ENCODE assay signal across 14 mouse cellular contexts in genomic region chr11:75625820-75626219, GRCm38 (mm10). TPM values are rescaled to one million over a fixed set of nuclear protein-coding genes. Genes with fewer than 3 reads are reported as not detected.
DNase-seq lines count a peak whose midpoint lies in the region; ATAC-seq and TF ChIP-seq lines count a peak whose summit lies in the region.
"Had no signal": no experiment of that assay in that cellular context is flagged by ENCODE, and none has a peak within 500 bp of the region (broad histone marks: within the 10 kb centered on the region; RNA-seq: fewer than 3 reads in every experiment).

No protein-coding gene starts in this region.

- H3K4me1 ChIP-seq in intestine, postnatal 0 days (replicated peaks; ENCODE audit: control insufficient read depth, insufficient read depth, low read length): no peaks in the 10 kb centered on the region

- no peak overlapping the region for H3K4me2 ChIP-seq in intestine, postnatal 0 days (replicated peaks; ENCODE audit: low read depth)
- H3K4me2 ChIP-seq: lung, embryonic 14.5 days had no signal

- no peak for DNase-seq in gastrocnemius, adult 2 months
- no peak for DNase-seq in gastrocnemius, postnatal 36 days
- peak; percentile 47 to 70 for DNase-seq in layer of hippocampus, adult 18-20 months (ENCODE audit: low spot score in 2 of 2)
- DNase-seq in layer of hippocampus, postnatal 25 days (ENCODE audit: extremely low spot score in 1 of 2, low spot score in 1 of 2): no peak
- peak; percentile 61 for DNase-seq in kidney, adult 9 months
- peak; percentile 42 to 53 for DNase-seq in layer of hippocampus, postnatal 36 days
- DNase-seq in urinary bladder, adult 18-20 months (ENCODE audit: low spot score in 2 of 2): no peak
- DNase-seq: cerebellum, adult 9-10 months; liver; lung, embryonic 14.5 days had no signal

- TF ChIP-seq CTCF in gastrocnemius, adult 2 months (IDR thresholded peaks at IDR 0.05): no peak
- TF ChIP-seq CTCF in intestine, postnatal 0 days (IDR thresholded peaks at IDR 0.05; ENCODE audit: low read depth): no peak

- peaks cover 53% of the 10 kb centered on the region for H3K36me3 ChIP-seq in intestine, postnatal 0 days (ENCODE audit: control insufficient read depth, insufficient read depth)

- H3K9ac ChIP-seq in intestine, postnatal 0 days (ENCODE audit: low read depth, low read length): no peak overlapping the region
- H3K9ac ChIP-seq: lung, embryonic 14.5 days had no signal

- H3K27ac ChIP-seq in gastrocnemius, adult 2 months: peak overlapping the region; percentile 94
- no peak overlapping the region for H3K27ac ChIP-seq in intestine, postnatal 0 days (ENCODE audit: low read depth, low read length)

- 90% methylated on average over 4 of the region's 4 CpGs for WGBS in intestine, postnatal 0 days

- no peaks in the 10 kb centered on the region for H3K27me3 ChIP-seq in intestine, postnatal 0 days (replicated peaks; ENCODE audit: control insufficient read depth, insufficient read depth, low read length)

- H3K9me3 ChIP-seq in intestine, postnatal 0 days (ENCODE audit: control insufficient read depth): no peaks in the 10 kb centered on the region

- intact Hi-C loops in gastrocnemius, adult 2 months (cut with DNase I): no loop called here
- intact Hi-C loops in gastrocnemius, postnatal 36 days (cut with DNase I): no loop called here

- ATAC-seq in intestine, postnatal 0 days: no peak
- ATAC-seq: CD4-positive, CD25-positive, alpha-beta regulatory T cell, adult 4 months; inflammation-experienced regulatory T-cells, adult 6 months had no signal

- H3K4me3 ChIP-seq in gastrocnemius, adult 2 months: no peak overlapping the region
- no peak overlapping the region for H3K4me3 ChIP-seq in intestine, postnatal 0 days (ENCODE audit: low read depth, low read length)
- H3K4me3 ChIP-seq: myocyte had no signal

RNA-seq across cellular contexts. Expression of gene Inpp5k, which starts 5.0 kb away (rescaled TPM):
- 10 to 100 TPM; 25.9 to 27.4 TPM for total RNA-seq in gastrocnemius, adult 2 months (2021)
- total RNA-seq in gastrocnemius, postnatal 36 days (2021): 10 to 100 TPM; 20.4 to 24.0 TPM
- total RNA-seq in layer of hippocampus, adult 18-20 months (2021): 10 to 100 TPM; 40.2 to 45.2 TPM
- total RNA-seq in layer of hippocampus, postnatal 25 days (2021): 10 to 100 TPM; 40.6 to 46.7 TPM
- 10 to 100 TPM; 46.3 to 47.0 TPM for total RNA-seq in layer of hippocampus, postnatal 36 days (2021)
- 20.6 and 23.8 TPM in 2 replicates for polyA plus RNA-seq in intestine, postnatal 0 days (2015; fragmentation: Nextera tagmentation; extraction: Ambion mirVana)

RNA-seq across cellular contexts. Expression of gene Myo1c, which starts 24.5 kb away (rescaled TPM):
- total RNA-seq in gastrocnemius, adult 2 months (2021): 10 to 100 TPM; 34.1 to 43.9 TPM
- total RNA-seq in gastrocnemius, postnatal 36 days (2021): 10 to 100 TPM; 37.4 to 41.5 TPM
- 10 to 100 TPM; 12.9 to 14.1 TPM for total RNA-seq in layer of hippocampus, adult 18-20 months (2021)
- total RNA-seq in layer of hippocampus, postnatal 25 days (2021): 10 to 100 TPM; 11.8 to 18.6 TPM
- total RNA-seq in layer of hippocampus, postnatal 36 days (2021): 10 to 100 TPM; 13.4 to 17.1 TPM
- 27.7 and 28.3 TPM in 2 replicates for polyA plus RNA-seq in intestine, postnatal 0 days (2015; fragmentation: Nextera tagmentation; extraction: Ambion mirVana)

RNA-seq across cellular contexts. Expression of gene Pitpna, which starts 37.9 kb away (rescaled TPM):
- 100 to 1,000 TPM; 151 to 206 TPM for total RNA-seq in gastrocnemius, adult 2 months (2021)
- 100 to 1,000 TPM; 186 to 223 TPM for total RNA-seq in gastrocnemius, postnatal 36 days (2021)
- 100 to 1,000 TPM; 279 to 288 TPM for total RNA-seq in layer of hippocampus, adult 18-20 months (2021)
- 100 to 1,000 TPM; 281 to 305 TPM for total RNA-seq in layer of hippocampus, postnatal 25 days (2021)
- 100 to 1,000 TPM; 283 to 291 TPM for total RNA-seq in layer of hippocampus, postnatal 36 days (2021)
- 160 and 161 TPM in 2 replicates for polyA plus RNA-seq in intestine, postnatal 0 days (2015; fragmentation: Nextera tagmentation; extraction: Ambion mirVana)

RNA-seq across cellular contexts. Expression of gene Crk, which starts 53.2 kb away (rescaled TPM):
- total RNA-seq in gastrocnemius, adult 2 months (2021): 10 to 100 TPM; 53.4 to 64.3 TPM
- total RNA-seq in gastrocnemius, postnatal 36 days (2021): 10 to 100 TPM; 38.5 to 44.0 TPM
- 100 to 1,000 TPM; 128 to 129 TPM for total RNA-seq in layer of hippocampus, adult 18-20 months (2021)
- 100 to 1,000 TPM; 118 to 134 TPM for total RNA-seq in layer of hippocampus, postnatal 25 days (2021)
- 100 to 1,000 TPM; 129 to 137 TPM for total RNA-seq in layer of hippocampus, postnatal 36 days (2021)
- 64.8 and 64.9 TPM in 2 replicates for polyA plus RNA-seq in intestine, postnatal 0 days (2015; fragmentation: Nextera tagmentation; extraction: Ambion mirVana)

Comparison
In these comparisons a context has a peak if more than half of its experiments do, and no peak if none do; other contexts are left out.
1. DNase-seq: peak in layer of hippocampus, adult 18-20 months (2 of 2), kidney, adult 9 months (single experiment) and layer of hippocampus, postnatal 36 days (2 of 2); none in gastrocnemius, adult 2 months (single experiment), gastrocnemius, postnatal 36 days (0 of 2), layer of hippocampus, postnatal 25 days (0 of 2) and urinary bladder, adult 18-20 months (0 of 2).